Mouse (Mus musculus): Measurements from ENCODE around the gene Etv3. TPM values are rescaled to one million over a fixed set of nuclear protein-coding genes. Genes with fewer than 3 reads are reported as not detected.

The Etv3 gene
- total and polyA plus RNA-seq, 2 experiments from 2014 or later: 7.7 to 9.5 TPM

GRCm38 (mm10) chr3:87563466-87563865 is 38.3 kb downstream of the Etv3 start:
- no peak for ATAC-seq
- Histone ChIP-seq H3K9me3 (ENCODE audit: low read length) (no peaks in the 10 kb centered on the region), H3K36me3 (ENCODE audit: insufficient read depth, low read length) (no peaks in the 10 kb centered on the region), H3K27me3 (ENCODE audit: insufficient read depth, low read length) (no peaks in the 10 kb centered on the region), H3K9ac (replicated peaks; ENCODE audit: low read length) (no peak overlapping the region), H3K4me2 (ENCODE audit: low read depth, low read length) (no peak overlapping the region), H3K27ac (no peak overlapping the region), H3K4me1 (ENCODE audit: insufficient read depth, low read length) (peaks cover 6% of the 10 kb centered on the region), H3K4me3 (ENCODE audit: low read length) (no peak overlapping the region)
- no peak for DNase-seq (ENCODE audit: low spot score)
- 78% methylated on average over 5 of the region's 5 CpGs for WGBS
- TF ChIP-seq CTCF (IDR thresholded peaks at IDR 0.05; ENCODE audit: low read depth): no peak

- TF ChIP-seq CTCF (IDR thresholded peaks at IDR 0.05; ENCODE audit: low read depth): no peak
These were observed 40.4 kb downstream of the Etv3 start for GRCm38 (mm10) chr3:87565623-87566022.

GRCm38 (mm10) chr3:87566066-87566465 is 40.9 kb downstream of the Etv3 start:
- H3K9me3 ChIP-seq (ENCODE audit: low read length): no peaks in the 10 kb centered on the region
- no peaks in the 10 kb centered on the region for H3K36me3 ChIP-seq (ENCODE audit: insufficient read depth, low read length)
- ATAC-seq (peak; percentile 100), DNase-seq (ENCODE audit: low spot score) (peak; percentile 94)
- H3K9ac ChIP-seq (replicated peaks; ENCODE audit: low read length): peak overlapping the region; percentile 41; the same call in 1 of the 2 replicates
- peak overlapping the region; percentile 91 for H3K27ac ChIP-seq
- peak overlapping the region; percentile 53 for H3K4me2 ChIP-seq (ENCODE audit: low read depth, low read length)
- 2% methylated on average over 4 of the region's 4 CpGs for WGBS
- no peaks in the 10 kb centered on the region for H3K27me3 ChIP-seq (ENCODE audit: insufficient read depth, low read length)
- peak; percentile 41 for TF ChIP-seq CTCF (IDR thresholded peaks at IDR 0.05; ENCODE audit: low read depth)
- H3K4me3 ChIP-seq (ENCODE audit: low read length): peak overlapping the region; percentile 22
- peaks cover 6% of the 10 kb centered on the region for H3K4me1 ChIP-seq (ENCODE audit: insufficient read depth, low read length)

More at GRCm38 (mm10) chr3:87565623-87566022, 40.4 kb downstream of the Etv3 start:
- DNase-seq (ENCODE audit: low spot score) (peak; percentile 19), ATAC-seq (no peak)
- no peaks in the 10 kb centered on the region for H3K9me3 ChIP-seq (ENCODE audit: low read length)
- no peaks in the 10 kb centered on the region for H3K36me3 ChIP-seq (ENCODE audit: insufficient read depth, low read length)
- H3K27me3 ChIP-seq (ENCODE audit: insufficient read depth, low read length): no peaks in the 10 kb centered on the region
- peak overlapping the region; percentile 91 for H3K27ac ChIP-seq
- H3K4me2 ChIP-seq (ENCODE audit: low read depth, low read length): peak overlapping the region; percentile 53
- H3K4me3 ChIP-seq (ENCODE audit: low read length): peak overlapping the region; percentile 13; the same call in 1 of the 2 replicates
- 0 out of 2 replicates have a peak overlapping the region, but pooled peaks have one; percentile 41 for H3K9ac ChIP-seq (replicated peaks; ENCODE audit: low read length)
- peaks cover 6% of the 10 kb centered on the region for H3K4me1 ChIP-seq (ENCODE audit: insufficient read depth, low read length)
- WGBS: 73% methylated on average over 6 of the region's 6 CpGs

GRCm38 (mm10) chr3:87567497-87567896 is 42.3 kb downstream of the Etv3 start:
- Histone ChIP-seq H3K27me3 (ENCODE audit: insufficient read depth, low read length) (no peaks in the 10 kb centered on the region), H3K36me3 (ENCODE audit: insufficient read depth, low read length) (no peaks in the 10 kb centered on the region), H3K9ac (replicated peaks; ENCODE audit: low read length) (no peak overlapping the region), H3K9me3 (ENCODE audit: low read length) (no peaks in the 10 kb centered on the region), H3K4me1 (ENCODE audit: insufficient read depth, low read length) (peaks cover 6% of the 10 kb centered on the region), H3K4me2 (ENCODE audit: low read depth, low read length) (no peak overlapping the region), H3K27ac (no peak overlapping the region), H3K4me3 (ENCODE audit: low read length) (no peak overlapping the region)
- 89% methylated on average over 14 of the region's 14 CpGs for WGBS
- no peak for TF ChIP-seq CTCF (IDR thresholded peaks at IDR 0.05; ENCODE audit: low read depth)
- DNase-seq (ENCODE audit: low spot score) (no peak), ATAC-seq (no peak)

- ATAC-seq (no peak), DNase-seq (ENCODE audit: low spot score) (no peak)
- H3K27ac ChIP-seq: no peak overlapping the region
- H3K4me2 ChIP-seq (ENCODE audit: low read depth, low read length): no peak overlapping the region
- no peaks in the 10 kb centered on the region for H3K36me3 ChIP-seq (ENCODE audit: insufficient read depth, low read length)
- H3K9me3 ChIP-seq (ENCODE audit: low read length): no peaks in the 10 kb centered on the region
- H3K27me3 ChIP-seq (ENCODE audit: insufficient read depth, low read length): no peaks in the 10 kb centered on the region
- H3K9ac ChIP-seq (replicated peaks; ENCODE audit: low read length): no peak overlapping the region
- no peak overlapping the region for H3K4me3 ChIP-seq (ENCODE audit: low read length)
- no peak for TF ChIP-seq CTCF (IDR thresholded peaks at IDR 0.05; ENCODE audit: low read depth)
- peaks cover 6% of the 10 kb centered on the region for H3K4me1 ChIP-seq (ENCODE audit: insufficient read depth, low read length)
- 93% methylated on average over 5 of the region's 5 CpGs for WGBS
These were observed 43.5 kb downstream of the Etv3 start for GRCm38 (mm10) chr3:87568681-87569080.

- 36% methylated on average over 6 of the region's 6 CpGs for WGBS
- no peak for ATAC-seq
- Histone ChIP-seq H3K27ac (no peak overlapping the region), H3K9ac (replicated peaks; ENCODE audit: low read length) (no peak overlapping the region), H3K4me2 (ENCODE audit: low read depth, low read length) (no peak overlapping the region), H3K27me3 (ENCODE audit: insufficient read depth, low read length) (no peaks in the 10 kb centered on the region), H3K4me1 (ENCODE audit: insufficient read depth, low read length) (no peaks in the 10 kb centered on the region), H3K9me3 (ENCODE audit: low read length) (no peaks in the 10 kb centered on the region), H3K4me3 (ENCODE audit: low read length) (no peak overlapping the region), H3K36me3 (ENCODE audit: insufficient read depth, low read length) (no peaks in the 10 kb centered on the region)
- no peak for DNase-seq (ENCODE audit: low spot score)
- no peak for TF ChIP-seq CTCF (IDR thresholded peaks at IDR 0.05; ENCODE audit: low read depth)
These were observed 50.6 kb downstream of the Etv3 start for GRCm38 (mm10) chr3:87575766-87576165.

- Histone ChIP-seq H3K9ac (replicated peaks; ENCODE audit: low read length) (no peak overlapping the region), H3K27ac (no peak overlapping the region), H3K4me2 (ENCODE audit: low read depth, low read length) (no peak overlapping the region), H3K27me3 (ENCODE audit: insufficient read depth, low read length) (no peaks in the 10 kb centered on the region), H3K36me3 (ENCODE audit: insufficient read depth, low read length) (no peaks in the 10 kb centered on the region), H3K4me3 (ENCODE audit: low read length) (no peak overlapping the region), H3K4me1 (ENCODE audit: insufficient read depth, low read length) (no peaks in the 10 kb centered on the region), H3K9me3 (ENCODE audit: low read length) (no peaks in the 10 kb centered on the region)
- no peak for TF ChIP-seq CTCF (IDR thresholded peaks at IDR 0.05; ENCODE audit: low read depth)
- no peak for DNase-seq (ENCODE audit: low spot score)
- no peak for ATAC-seq
- WGBS: 94% methylated on average over 4 of the region's 4 CpGs
These were observed 57.1 kb downstream of the Etv3 start for GRCm38 (mm10) chr3:87582259-87582658.

Other genes starting within 250 kb of the Etv3 start
- gene Cd5l, start 167.5 kb upstream of the Etv3 start, total RNA-seq (2014; rRNA removed): not detected in 2 replicates
- 0.09 TPM in 1 of 2 replicates, not detected in the other for gene Cd5l, start 167.5 kb upstream of the Etv3 start, polyA plus RNA-seq (2015; fragmentation: Nextera tagmentation; extraction: Ambion mirVana)
- 0.05 TPM in 1 of 2 replicates, not detected in the other for gene Fcrl1, start 149.0 kb upstream of the Etv3 start, total RNA-seq (2014; rRNA removed)
- gene Fcrl1, start 149.0 kb upstream of the Etv3 start, polyA plus RNA-seq (2015; fragmentation: Nextera tagmentation; extraction: Ambion mirVana): 0.23 TPM in 1 of 2 replicates, not detected in the other
- gene Fcrl5, start 89.6 kb upstream of the Etv3 start, total RNA-seq (2014; rRNA removed): not detected in 2 replicates
- gene Fcrl5, start 89.6 kb upstream of the Etv3 start, polyA plus RNA-seq (2015; fragmentation: Nextera tagmentation; extraction: Ambion mirVana): not detected in 2 replicates
- gene Arhgef11, start 92.2 kb downstream of the Etv3 start, total RNA-seq (2014; rRNA removed): 73.9 and 75.5 TPM in 2 replicates
- gene Arhgef11, start 92.2 kb downstream of the Etv3 start, polyA plus RNA-seq (2015; fragmentation: Nextera tagmentation; extraction: Ambion mirVana): 14.6 and 17.4 TPM in 2 replicates
- 0.40 and 4.4 TPM in 2 replicates for gene Lrrc71, start 223.2 kb downstream of the Etv3 start, total RNA-seq (2014; rRNA removed)
- gene Lrrc71, start 223.2 kb downstream of the Etv3 start, polyA plus RNA-seq (2015; fragmentation: Nextera tagmentation; extraction: Ambion mirVana): 0.77 and 1.2 TPM in 2 replicates